Mouse (Mus musculus): ENCODE data around the gene Cd320. TPM values are rescaled to one million over a fixed set of nuclear protein-coding genes. Genes with fewer than 3 reads are reported as not detected.

Cd320 gene
- polyA plus RNA-seq (2012; rRNA removed): 5.2 and 6.7 TPM in 2 replicates
- polyA plus RNA-seq (2014; fragmentation: Nextera tagmentation; extraction: Ambion mirVana): 16.1 and 16.9 TPM in 2 replicates

GRCm38 (mm10) chr17:33842966-33843795, at the start of gene Cd320:
Gene Cd320, plus strand, starts transcription at chr17:33843091.
- ATAC-seq (ENCODE audit: insufficient read depth) (peak; percentile 88), DNase-seq (ENCODE audit: low read depth in 3 of 3, low spot score in 3 of 3) (peak; percentile 78 to 80 (median 79))
- no peak within 1 kb of the TSS for H3K27ac ChIP-seq
- peak within 1 kb of the TSS; percentile 63 for H3K9ac ChIP-seq (replicated peaks)
- peak within 1 kb of the TSS; percentile 75 to 94 for H3K4me3 ChIP-seq (ENCODE audit: insufficient read depth in 1 of 2, low read depth in 2 of 2, low read length in 2 of 2)
- TF ChIP-seq EP300 (IDR thresholded peaks at IDR 0.05; ENCODE audit: low read depth): no peak
- TF ChIP-seq CTCF (IDR thresholded peaks at IDR 0.05; ENCODE audit: low read depth): no peak
- no peaks in the 10 kb centered on the region for H3K9me3 ChIP-seq (ENCODE audit: control insufficient read depth, low read length)
- WGBS (ENCODE audit: insufficient replicate concordance): under 1% methylated on average over 45 of the region's 45 CpGs
- no peaks in the 10 kb centered on the region for H3K27me3 ChIP-seq (ENCODE audit: control insufficient read depth, insufficient read depth, low read length)
- H3K36me3 ChIP-seq (replicated peaks; ENCODE audit: control insufficient read depth, insufficient read depth, low read depth): peaks cover 1% of the 10 kb centered on the region
- peak within 1 kb of the TSS; percentile 93 for H3K4me2 ChIP-seq (ENCODE audit: low read depth)
- peaks cover 4 to 8% of the 10 kb centered on the region in 2 experiments for H3K4me1 ChIP-seq (replicated peaks; ENCODE audit: control insufficient read depth in 2 of 2, insufficient read depth in 2 of 2, low read length in 1 of 2)

- ATAC-seq (ENCODE audit: insufficient read depth) (no peak), DNase-seq (ENCODE audit: low read depth in 3 of 3, low spot score in 3 of 3) (no peak)
- no peak; the same call in 1 of the 2 replicates for TF ChIP-seq CTCF (IDR thresholded peaks at IDR 0.05; ENCODE audit: low read depth)
- TF ChIP-seq EP300 (IDR thresholded peaks at IDR 0.05; ENCODE audit: low read depth): no peak
- Histone ChIP-seq H3K36me3 (replicated peaks; ENCODE audit: control insufficient read depth, insufficient read depth, low read depth) (no peaks in the 10 kb centered on the region), H3K27ac (no peak overlapping the region), H3K9ac (replicated peaks) (no peak overlapping the region), H3K9me3 (ENCODE audit: control insufficient read depth, low read length) (no peaks in the 10 kb centered on the region), H3K4me3 (ENCODE audit: insufficient read depth in 1 of 2, low read depth in 2 of 2, low read length in 2 of 2) (no peak overlapping the region), H3K4me1 (replicated peaks; ENCODE audit: control insufficient read depth in 2 of 2, insufficient read depth in 2 of 2, low read length in 1 of 2) (no peaks in the 10 kb centered on the region), H3K27me3 (ENCODE audit: control insufficient read depth, insufficient read depth, low read length) (no peaks in the 10 kb centered on the region), H3K4me2 (ENCODE audit: low read depth) (no peak overlapping the region)
- WGBS (ENCODE audit: insufficient replicate concordance): 42% methylated on average over 3 of the region's 3 CpGs
These were observed 44.6 kb upstream of the Cd320 start for GRCm38 (mm10) chr17:33798306-33798705.

GRCm38 (mm10) chr17:33799277-33799676, 43.6 kb upstream of the Cd320 start:
- Histone ChIP-seq H3K9me3 (ENCODE audit: control insufficient read depth, low read length) (no peaks in the 10 kb centered on the region), H3K36me3 (replicated peaks; ENCODE audit: control insufficient read depth, insufficient read depth, low read depth) (no peaks in the 10 kb centered on the region), H3K9ac (replicated peaks) (no peak overlapping the region), H3K4me2 (ENCODE audit: low read depth) (no peak overlapping the region), H3K4me3 (ENCODE audit: insufficient read depth in 1 of 2, low read depth in 2 of 2, low read length in 2 of 2) (no peak overlapping the region), H3K27me3 (ENCODE audit: control insufficient read depth, insufficient read depth, low read length) (no peaks in the 10 kb centered on the region), H3K27ac (no peak overlapping the region), H3K4me1 (replicated peaks; ENCODE audit: control insufficient read depth in 2 of 2, insufficient read depth in 2 of 2, low read length in 1 of 2) (peaks cover 0 to 2% of the 10 kb centered on the region in 2 experiments; a peak in 1 of 4 replicates)
- DNase-seq (ENCODE audit: low read depth in 3 of 3, low spot score in 3 of 3): no peak
- 17% methylated on average over 1 of the region's 1 CpGs for WGBS (ENCODE audit: insufficient replicate concordance)
- no peak for ATAC-seq (ENCODE audit: insufficient read depth)
- TF ChIP-seq EP300 (IDR thresholded peaks at IDR 0.05; ENCODE audit: low read depth): no peak
- no peak for TF ChIP-seq CTCF (IDR thresholded peaks at IDR 0.05; ENCODE audit: low read depth)

GRCm38 (mm10) chr17:33802221-33802620, 40.7 kb upstream of the Cd320 start:
- Histone ChIP-seq H3K9me3 (ENCODE audit: control insufficient read depth, low read length) (no peaks in the 10 kb centered on the region), H3K4me2 (ENCODE audit: low read depth) (no peak overlapping the region), H3K9ac (replicated peaks) (no peak overlapping the region), H3K4me1 (replicated peaks; ENCODE audit: control insufficient read depth in 2 of 2, insufficient read depth in 2 of 2, low read length in 1 of 2) (peaks cover 0 to 4% of the 10 kb centered on the region in 2 experiments; a peak in 1 of 4 replicates), H3K27me3 (ENCODE audit: control insufficient read depth, insufficient read depth, low read length) (no peaks in the 10 kb centered on the region), H3K27ac (no peak overlapping the region), H3K36me3 (replicated peaks; ENCODE audit: control insufficient read depth, insufficient read depth, low read depth) (no peaks in the 10 kb centered on the region), H3K4me3 (ENCODE audit: insufficient read depth in 1 of 2, low read depth in 2 of 2, low read length in 2 of 2) (no peak overlapping the region)
- ATAC-seq (ENCODE audit: insufficient read depth) (no peak), DNase-seq (ENCODE audit: low read depth in 3 of 3, low spot score in 3 of 3) (no peak)
- 4% methylated on average over 2 of the region's 2 CpGs for WGBS (ENCODE audit: insufficient replicate concordance)
- TF ChIP-seq EP300 (IDR thresholded peaks at IDR 0.05; ENCODE audit: low read depth) (no peak), CTCF (IDR thresholded peaks at IDR 0.05; ENCODE audit: low read depth) (peak; percentile 60)

GRCm38 (mm10) chr17:33804205-33804604, 38.7 kb upstream of the Cd320 start:
- Histone ChIP-seq H3K4me1 (replicated peaks; ENCODE audit: control insufficient read depth in 2 of 2, insufficient read depth in 2 of 2, low read length in 1 of 2) (peaks cover 0 to 4% of the 10 kb centered on the region in 2 experiments; a peak in 1 of 4 replicates), H3K9ac (replicated peaks) (no peak overlapping the region), H3K27ac (no peak overlapping the region), H3K9me3 (ENCODE audit: control insufficient read depth, low read length) (no peaks in the 10 kb centered on the region), H3K4me3 (ENCODE audit: insufficient read depth in 1 of 2, low read depth in 2 of 2, low read length in 2 of 2) (no peak overlapping the region), H3K27me3 (ENCODE audit: control insufficient read depth, insufficient read depth, low read length) (no peaks in the 10 kb centered on the region), H3K36me3 (replicated peaks; ENCODE audit: control insufficient read depth, insufficient read depth, low read depth) (no peaks in the 10 kb centered on the region), H3K4me2 (ENCODE audit: low read depth) (no peak overlapping the region)
- TF ChIP-seq CTCF (IDR thresholded peaks at IDR 0.05; ENCODE audit: low read depth): no peak
- TF ChIP-seq EP300 (IDR thresholded peaks at IDR 0.05; ENCODE audit: low read depth): no peak
- no peak for DNase-seq (ENCODE audit: low read depth in 3 of 3, low spot score in 3 of 3)
- WGBS (ENCODE audit: insufficient replicate concordance): 52% methylated on average over 4 of the region's 4 CpGs
- 0 out of 2 replicates have a peak, but pooled peaks have one; percentile 35 for ATAC-seq (ENCODE audit: insufficient read depth)
